Mouse (Mus musculus): ENCODE data around the gene Angptl2.

The Angptl2 gene

GRCm38 (mm10) chr2:33215700-33216509 lies at the start of gene Angptl2:
Gene Angptl2 (plus strand): TSS chr2:33216069.
- DNase-seq: peak; percentile 91

DNA sequence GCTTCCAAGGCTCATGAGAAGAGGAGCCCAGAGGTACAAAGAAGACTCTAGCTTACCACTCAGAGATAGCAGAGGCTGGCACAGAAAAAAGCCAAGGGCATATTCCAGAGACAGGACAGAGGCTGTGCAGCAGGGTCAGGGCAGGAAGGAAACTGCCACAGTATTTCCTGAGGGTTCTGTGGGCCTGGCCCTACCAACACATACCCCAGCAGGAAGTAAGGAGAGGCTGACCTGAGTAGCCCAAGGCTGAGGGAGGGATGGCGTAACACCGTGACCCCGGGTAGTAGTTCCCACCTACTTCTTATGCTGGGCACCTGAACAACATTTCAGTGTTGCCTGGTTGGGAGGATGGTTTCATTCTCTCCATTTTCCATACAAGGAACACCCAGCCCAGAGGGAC lies 48.8 kb upstream of the Angptl2 start:
- DNase-seq: no peak

- DNase-seq: no peak
Measured at GRCm38 (mm10) chr2:33169445-33169844, 46.4 kb upstream of the Angptl2 start.

DNA sequence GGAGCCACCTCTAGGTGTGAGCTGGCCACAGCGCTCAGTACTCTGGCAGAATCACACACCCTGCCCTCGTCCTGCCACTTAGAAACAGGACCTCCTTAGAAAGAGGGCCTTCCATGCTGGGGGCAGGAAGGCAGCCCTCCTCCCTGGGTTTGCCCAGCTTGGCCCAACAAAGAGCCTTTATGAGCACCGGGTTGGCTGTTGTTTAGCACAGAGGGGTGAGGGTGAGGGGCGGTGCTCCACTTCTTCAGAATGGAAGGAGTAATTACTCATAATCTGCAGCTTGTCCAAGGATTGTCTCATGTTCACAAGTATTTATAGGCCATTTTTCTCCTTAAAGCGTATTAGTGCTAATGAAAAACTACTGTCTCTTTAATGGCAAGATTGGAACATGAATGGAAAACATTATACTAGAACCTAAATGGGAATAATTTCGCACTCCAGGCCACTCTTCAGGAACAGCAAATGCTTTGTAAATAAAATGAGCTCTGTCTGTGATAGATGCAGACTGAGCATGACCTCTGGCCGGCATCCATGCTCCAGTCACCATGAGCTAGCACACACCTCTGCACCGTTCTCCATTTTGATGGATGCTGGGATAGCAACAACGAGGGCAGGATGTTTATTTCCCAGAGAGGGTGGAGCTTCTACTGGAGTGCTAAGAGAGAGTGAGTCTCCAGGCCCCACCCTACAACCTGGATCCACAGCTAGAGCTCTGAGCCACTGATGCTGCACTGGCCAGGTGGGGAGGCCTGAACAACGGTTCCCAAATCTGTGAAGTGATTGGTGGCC lies 44.9 kb upstream of the Angptl2 start:
- DNase-seq: no peak

GRCm38 (mm10) chr2:33173126-33173525 lies 42.7 kb upstream of the Angptl2 start:
- no peak for DNase-seq

GRCm38 (mm10) chr2:33173686-33174085 lies 42.2 kb upstream of the Angptl2 start:
- DNase-seq: no peak

DNA sequence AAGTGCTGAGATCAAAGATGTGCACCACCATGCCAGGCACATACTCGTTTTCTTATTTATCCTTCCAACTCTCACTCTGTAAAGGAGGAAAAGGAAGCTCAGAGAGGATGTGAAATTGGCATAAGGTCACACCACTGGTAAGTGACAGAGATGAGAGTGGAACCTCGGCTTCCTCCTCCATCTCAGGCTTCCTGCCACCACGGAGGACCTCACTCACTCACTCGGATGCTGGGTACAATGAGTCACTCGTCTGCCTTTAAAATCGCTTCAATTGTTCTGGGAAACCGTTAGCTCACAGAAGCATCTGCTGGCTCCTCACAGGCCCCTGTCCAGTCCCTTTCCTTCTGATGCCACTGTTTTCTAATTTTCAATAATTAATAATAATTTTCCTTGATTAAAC lies 39.4 kb upstream of the Angptl2 start:
- DNase-seq: no peak

DNA sequence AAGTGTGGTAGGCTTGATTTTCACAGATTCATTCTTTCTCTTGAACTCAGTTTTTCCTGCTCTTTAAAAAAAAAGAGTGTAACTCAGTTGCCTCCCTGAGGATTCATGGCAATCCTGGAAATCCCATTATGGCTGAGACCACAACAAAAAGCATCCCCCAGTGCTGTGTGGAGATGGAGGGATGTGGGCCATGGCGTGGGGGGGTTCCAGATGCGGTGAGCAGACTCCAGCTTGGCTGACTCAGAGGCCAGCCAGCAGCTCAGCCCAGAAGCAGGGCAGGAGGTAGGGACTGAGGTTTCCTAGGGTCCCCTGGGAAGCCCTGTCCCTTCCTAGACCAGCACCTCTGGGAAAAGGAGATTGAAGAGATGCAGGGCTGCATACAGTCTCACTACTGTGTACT lies 38.9 kb upstream of the Angptl2 start:
- DNase-seq: no peak

DNA sequence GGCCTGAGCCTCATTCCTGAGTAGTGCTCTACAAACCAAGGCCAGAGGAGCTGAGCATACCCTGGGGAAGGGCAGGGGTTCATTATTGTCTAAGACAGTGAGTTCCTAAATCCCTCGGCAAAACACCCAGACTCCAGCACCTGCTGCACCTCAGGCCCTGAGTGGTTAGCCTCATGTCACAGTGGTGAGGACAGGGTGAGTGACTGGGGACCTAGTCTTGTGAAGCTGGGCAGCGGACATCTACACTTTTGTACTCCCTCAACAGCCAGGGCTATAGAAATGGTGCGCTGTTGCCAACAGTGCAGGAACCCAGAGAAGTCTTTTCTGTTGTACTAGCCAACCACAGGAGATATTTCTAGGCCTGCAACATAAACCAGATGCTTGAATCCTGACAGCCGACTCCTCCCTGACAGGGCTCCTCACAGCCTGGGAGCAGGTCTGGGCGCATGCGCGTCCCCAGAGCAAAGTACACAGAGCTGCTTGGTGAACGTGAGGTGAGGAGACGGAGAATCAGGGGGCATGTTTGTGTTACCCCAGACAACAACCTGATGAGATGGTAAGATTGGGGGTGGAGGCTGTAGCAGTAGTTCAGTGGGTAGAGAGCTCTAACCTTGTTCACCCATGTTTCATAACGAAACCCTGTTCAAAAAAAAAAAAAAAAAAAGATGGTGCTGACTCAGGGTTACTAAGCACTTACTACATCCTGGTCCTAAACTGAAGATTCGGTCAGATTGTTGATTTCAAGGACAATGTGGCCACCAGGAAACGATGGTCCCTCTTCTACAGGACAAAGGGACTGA lies 38.2 kb upstream of the Angptl2 start:
- DNase-seq: peak; percentile 80 to 82

DNA sequence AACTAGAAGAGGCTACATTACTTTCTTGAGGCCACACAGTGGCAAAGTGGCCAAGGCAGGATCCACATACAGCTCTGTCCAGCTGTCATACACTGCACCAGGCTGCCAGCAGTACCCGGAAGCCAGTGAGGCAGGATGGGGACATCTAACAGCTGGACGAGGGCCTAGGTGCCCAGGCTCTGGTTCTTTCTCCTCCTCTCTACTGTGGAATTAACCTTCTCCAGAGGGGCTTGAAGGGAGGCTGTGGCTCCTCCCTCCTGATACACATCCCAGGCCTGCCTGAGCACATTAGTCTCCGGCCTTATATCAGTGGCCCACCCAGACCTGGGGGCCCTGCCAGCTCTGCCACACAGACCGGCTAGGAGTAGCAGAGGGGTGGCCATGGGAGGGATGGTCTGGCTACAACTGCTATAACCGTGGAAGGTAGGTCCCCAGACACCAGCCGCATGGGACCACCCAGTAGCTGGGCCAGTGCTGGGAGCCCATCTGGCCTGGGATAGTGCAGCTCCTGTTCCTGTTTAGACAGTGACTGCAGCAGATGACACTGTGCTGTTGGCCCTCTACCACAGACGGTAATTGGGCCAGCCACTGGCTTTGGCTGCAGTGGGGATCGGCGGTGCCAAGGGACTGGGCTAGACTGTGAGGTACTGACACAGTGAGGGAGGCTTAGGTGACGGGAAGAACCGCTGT lies 37.5 kb upstream of the Angptl2 start:
- DNase-seq: peak in 1 of 2 experiments; percentile 53

- DNase-seq: peak in 1 of 2 experiments; percentile 32
Measured at GRCm38 (mm10) chr2:33179171-33179929, 36.5 kb upstream of the Angptl2 start.

GRCm38 (mm10) chr2:33179930-33180630 lies 35.8 kb upstream of the Angptl2 start:
- peak; percentile 83 to 91 for DNase-seq

- DNase-seq: no peak
Measured at GRCm38 (mm10) chr2:33183321-33183720, 32.5 kb upstream of the Angptl2 start.

DNA sequence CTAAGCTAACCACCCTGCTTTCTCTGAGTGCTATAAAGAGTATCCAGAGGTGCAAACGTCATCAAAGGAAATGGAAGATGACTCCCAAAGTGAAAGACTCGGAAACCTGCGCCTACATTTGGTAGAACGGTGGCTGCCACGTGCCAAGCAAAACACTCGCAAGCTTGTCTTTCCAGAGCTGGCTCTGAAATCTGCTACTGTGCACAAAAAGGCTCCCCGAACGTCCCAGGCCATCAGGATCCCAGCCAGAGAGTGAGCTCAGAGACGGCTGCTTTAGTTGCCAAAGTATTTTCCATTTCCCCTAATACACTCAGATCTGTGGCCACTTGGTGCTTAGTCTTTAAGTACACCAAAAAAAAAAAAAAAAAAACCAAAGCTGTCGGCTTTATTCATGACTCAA lies 31.2 kb upstream of the Angptl2 start:
- DNase-seq: peak in 1 of 2 experiments; percentile 39

GRCm38 (mm10) chr2:33185258-33185657 lies 30.6 kb upstream of the Angptl2 start:
- DNase-seq: peak in 1 of 2 experiments; percentile 82

GRCm38 (mm10) chr2:33186505-33186904 lies 29.4 kb upstream of the Angptl2 start:
- no peak for DNase-seq

DNA sequence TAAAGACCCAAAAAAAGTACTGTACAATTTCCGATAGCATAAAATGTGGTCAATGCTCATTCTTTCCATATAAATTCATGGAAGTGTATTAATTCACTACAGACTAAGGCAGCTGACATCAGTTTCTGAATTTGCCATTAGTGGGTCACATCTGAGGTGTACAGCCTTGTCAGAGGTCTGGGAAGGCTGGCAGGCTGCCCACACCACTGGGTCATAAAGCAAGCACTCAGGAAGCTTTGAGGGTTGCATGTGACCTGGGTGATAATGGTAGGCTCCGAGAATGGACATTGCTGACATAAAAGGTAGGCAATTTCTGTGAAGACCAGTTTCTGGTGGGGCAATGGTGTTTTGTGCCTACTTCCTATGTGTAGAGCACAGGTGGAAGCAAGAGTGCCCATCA lies 28.0 kb upstream of the Angptl2 start:
- DNase-seq: peak in 1 of 2 experiments; percentile 74

DNA sequence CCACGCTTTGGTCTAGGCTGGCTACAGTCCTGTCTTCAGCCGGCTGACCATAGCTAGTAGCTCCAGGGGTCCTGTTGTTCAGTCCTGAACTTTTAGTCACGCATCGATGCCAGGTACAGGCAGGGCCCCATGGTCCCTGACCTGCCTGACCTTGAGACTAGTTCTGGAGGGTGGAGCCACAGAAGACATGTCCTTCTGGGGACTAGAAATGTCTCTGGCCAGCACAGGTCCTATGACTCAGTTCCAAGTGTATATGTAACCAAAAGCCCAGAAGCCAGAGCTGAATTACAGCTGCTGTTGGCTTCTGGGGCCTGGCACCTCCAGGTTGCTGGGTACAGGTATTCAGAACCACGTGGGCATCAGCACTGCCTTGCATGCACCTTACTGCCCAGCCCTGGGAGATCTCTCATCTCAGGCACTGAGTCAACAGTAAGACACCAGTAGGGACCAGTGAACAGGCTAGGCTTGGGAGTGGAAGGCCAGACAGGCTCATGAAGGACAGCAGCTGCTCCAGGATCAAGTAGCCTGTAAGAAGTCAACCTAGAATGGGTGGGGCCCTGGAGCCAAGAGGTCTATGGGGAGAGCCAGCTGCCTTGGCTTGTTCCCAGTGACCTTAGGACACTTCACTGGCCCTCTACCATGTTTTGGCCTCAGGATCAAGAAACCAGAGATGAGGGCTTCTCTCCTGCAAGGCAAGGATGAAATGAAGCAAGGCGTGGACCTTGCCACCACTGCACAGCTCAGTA lies 26.8 kb upstream of the Angptl2 start:
- DNase-seq: peak; percentile 74 to 75

DNA sequence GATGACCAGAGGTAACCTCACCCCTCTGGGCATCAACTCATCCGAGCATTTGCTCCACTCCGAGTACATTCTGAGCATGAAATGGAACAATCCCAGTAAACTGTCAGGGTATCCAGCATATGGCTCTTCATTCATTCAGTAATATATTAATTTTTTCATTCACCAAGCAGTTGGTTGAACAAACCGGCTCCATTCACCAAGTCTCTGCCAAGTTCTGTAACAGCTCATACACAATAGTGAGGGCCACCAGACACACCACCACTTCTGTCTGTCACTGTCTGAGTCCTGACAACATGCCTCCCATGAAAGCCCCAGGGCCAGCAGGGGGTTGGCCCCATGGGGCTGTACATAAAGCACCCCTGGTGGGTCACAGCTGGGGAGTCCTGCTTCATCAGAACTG lies 25.9 kb upstream of the Angptl2 start:
- DNase-seq: no peak

- peak; percentile 82 to 84 for DNase-seq
Measured at GRCm38 (mm10) chr2:33200368-33201068, 15.4 kb upstream of the Angptl2 start.
